Mouse (Mus musculus) liver, embryonic 16.5 days (tissue): ENCODE data around the gene Magi1. TPM values are rescaled to one million over a fixed set of nuclear protein-coding genes. Genes with fewer than 3 reads are reported as not detected.

ENCODE experiments used
- ATAC-seq: fragments of 200-750 bp; cut with Nextera tagmentation; 2 replicates; pipeline ENCODE4 v1.8.0; 2017; ENCODE audit warnings: low read depth, mild to moderate bottlenecking, moderate number of reproducible peaks, moderate library complexity
- H3K27ac ChIP-seq: fragments of 300-500 bp; sonication (generic); 2 replicates; pipeline ENCODE4 v1.5.1; 2014; ENCODE audit warnings: mild to moderate bottlenecking, low read length
- H3K27me3 ChIP-seq: fragments of 300-500 bp; sonication (generic); 2 replicates; pipeline ENCODE4 v1.6.1; 2014; ENCODE audit warnings: low read depth, low read length, mixed read lengths; ENCODE audit not compliant: control insufficient read depth, insufficient read depth
- H3K36me3 ChIP-seq: fragments of 300-500 bp; sonication (generic); 2 replicates; pipeline ENCODE4 v1.6.1; 2014; ENCODE audit warnings: mild to moderate bottlenecking; ENCODE audit not compliant: control insufficient read depth, insufficient read depth
- H3K4me1 ChIP-seq: fragments of 300-500 bp; sonication (generic); 2 replicates; pipeline ENCODE4 v1.6.1; 2014; ENCODE audit warnings: low read depth, low read length, mixed read lengths; ENCODE audit not compliant: control insufficient read depth
- H3K4me2 ChIP-seq: fragments of 300-500 bp; sonication (generic); 2 replicates; pipeline ENCODE4 v1.6.1; 2014; ENCODE audit warnings: low read depth, low read length, mixed read lengths
- H3K4me3 ChIP-seq: fragments of 300-500 bp; sonication (generic); 2 replicates; pipeline ENCODE4 v1.5.1; 2014; ENCODE audit warnings: low read depth, mild to moderate bottlenecking, low read length
- H3K9ac ChIP-seq: fragments of 300-500 bp; sonication (generic); 2 replicates; pipeline ENCODE4 v1.6.1; 2014; ENCODE audit warnings: low read depth, low read length
- H3K9me3 ChIP-seq: fragments of 300-500 bp; sonication (generic); replicated peaks from 2 replicates; pipeline ENCODE4 v1.6.1; 2016; ENCODE audit warnings: low read length; ENCODE audit not compliant: control insufficient read depth
- WGBS: fragments of 180-500 bp; shearing (Covaris S2); extraction: QIAGEN DNeasy Blood & Tissue Kit; methylation state at CpG from one replicate; pipeline ENCODE4 v1.1.7; 2014; ENCODE audit not compliant: insufficient replicate concordance; 5-methylcytosine and 5-hydroxymethylcytosine counted together
- polyA plus RNA-seq: library from polyadenylated mRNA; unstranded; fragments of >200 nt; fragmentation: Nextera tagmentation; extraction: Ambion mirVana; gene quantifications from 2 replicates; pipeline ENCODE4 v1.2.1, GENCODE M21; 2015

The Magi1 gene
- polyA plus RNA-seq, 1 experiment from 2014 or later: 1.3 TPM

- Histone ChIP-seq H3K4me3 (no peak overlapping the region), H3K4me1 (no peaks in the 10 kb centered on the region), H3K36me3 (no peaks in the 10 kb centered on the region), H3K9ac (no peak overlapping the region), H3K27ac (no peak overlapping the region), H3K9me3 (no peaks in the 10 kb centered on the region), H3K4me2 (no peak overlapping the region), H3K27me3 (peaks cover 4% of the 10 kb centered on the region; the same call in 1 of the 2 replicates)
- no peak for ATAC-seq
- WGBS: 24% methylated on average over 7 of the region's 7 CpGs
These were observed 565.8 kb downstream of the Magi1 start for GRCm38 (mm10) chr6:93717826-93718375.

- Histone ChIP-seq H3K4me2 (no peak overlapping the region), H3K27me3 (peaks cover 4% of the 10 kb centered on the region; the same call in 1 of the 2 replicates), H3K4me1 (no peaks in the 10 kb centered on the region), H3K36me3 (no peaks in the 10 kb centered on the region), H3K27ac (no peak overlapping the region), H3K9me3 (no peaks in the 10 kb centered on the region), H3K4me3 (no peak overlapping the region), H3K9ac (no peak overlapping the region)
- WGBS: 9% methylated on average over 24 of the region's 24 CpGs
- no peak for ATAC-seq
These were observed 566.8 kb downstream of the Magi1 start for GRCm38 (mm10) chr6:93716686-93717625.

DNA sequence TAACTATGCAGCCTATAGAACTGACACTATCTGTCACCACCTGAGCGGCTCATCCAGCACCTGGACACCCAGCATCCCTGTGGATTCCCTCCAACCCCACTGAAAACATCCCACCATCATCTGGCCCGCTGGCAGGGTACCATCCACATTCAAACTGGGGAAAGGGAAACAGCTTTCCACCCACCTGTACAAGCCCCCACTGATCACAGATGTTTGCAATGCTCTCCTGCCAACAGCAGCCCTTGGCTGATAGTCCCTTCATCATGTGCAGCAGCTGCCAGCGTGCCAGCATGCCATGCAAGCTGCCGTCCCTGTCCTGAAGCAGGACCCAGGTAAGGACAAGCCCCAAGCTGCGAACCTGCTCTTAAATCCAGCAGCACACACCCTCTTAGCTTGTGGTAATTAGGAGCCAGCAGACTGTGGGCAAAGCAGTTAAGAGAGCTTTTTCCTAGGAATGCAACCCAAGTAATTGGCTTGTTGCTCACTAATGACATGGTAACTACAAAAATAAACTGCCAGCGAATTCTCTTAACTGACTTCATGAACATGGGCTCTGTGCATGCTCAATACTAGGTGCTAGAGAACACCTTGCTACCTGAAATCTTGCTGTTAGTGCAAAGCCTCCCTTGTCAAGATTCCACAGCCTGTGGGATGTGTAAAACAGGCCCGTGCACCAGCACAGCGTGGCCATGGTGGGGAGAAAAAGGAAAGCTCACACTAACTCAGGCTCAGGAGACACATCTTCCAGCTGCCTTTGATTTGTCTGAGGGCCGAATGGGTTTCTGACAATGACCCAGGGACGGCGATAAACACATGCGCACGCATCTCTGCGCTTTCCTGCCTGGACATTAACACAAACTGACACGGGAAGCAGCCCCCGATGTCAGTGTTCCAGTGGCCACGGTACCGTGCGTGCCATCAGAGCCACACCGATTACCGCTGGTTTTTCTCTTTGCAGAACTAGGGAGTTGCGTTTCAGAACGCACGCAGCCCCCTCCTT lies 568.2 kb downstream of the Magi1 start:
- no peak overlapping the region for H3K4me3 ChIP-seq
- ATAC-seq: no peak

DNA sequence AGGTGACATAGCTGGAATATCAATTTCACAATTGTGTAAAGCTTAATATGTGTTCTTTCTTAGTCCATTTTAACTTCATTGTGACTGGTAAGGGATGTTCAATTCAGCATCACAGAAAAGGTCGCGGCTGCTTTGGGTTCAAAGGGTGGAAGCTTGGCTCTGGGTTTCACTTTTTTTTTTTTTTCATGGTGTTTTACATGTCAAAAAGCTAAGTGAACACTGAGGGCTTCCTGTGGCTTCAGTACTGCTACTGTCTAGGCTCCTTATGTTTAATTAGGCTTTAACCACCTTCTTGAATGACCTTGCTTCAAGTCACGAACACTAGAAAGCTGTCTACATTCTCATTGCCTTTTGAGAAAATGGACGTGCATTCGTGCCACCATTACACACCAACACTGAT lies 579.4 kb downstream of the Magi1 start:
- H3K27ac ChIP-seq: no peak overlapping the region
- H3K4me3 ChIP-seq: no peak overlapping the region
- no peaks in the 10 kb centered on the region for H3K27me3 ChIP-seq
- no peaks in the 10 kb centered on the region for H3K9me3 ChIP-seq
- H3K9ac ChIP-seq: no peak overlapping the region
- H3K4me1 ChIP-seq: no peaks in the 10 kb centered on the region
- 59% methylated on average over 5 of the region's 5 CpGs for WGBS
- H3K36me3 ChIP-seq: no peaks in the 10 kb centered on the region
- no peak for ATAC-seq
- no peak overlapping the region for H3K4me2 ChIP-seq

More for the DNA sequence above, 568.2 kb downstream of the Magi1 start:
- H3K4me1 ChIP-seq: no peaks in the 10 kb centered on the region
- no peak overlapping the region for H3K4me2 ChIP-seq
- WGBS: 26% methylated on average over 24 of the region's 24 CpGs
- peaks cover 4% of the 10 kb centered on the region; the same call in 1 of the 2 replicates for H3K27me3 ChIP-seq
- H3K36me3 ChIP-seq: no peaks in the 10 kb centered on the region
- no peak overlapping the region for H3K27ac ChIP-seq
- H3K9ac ChIP-seq: no peak overlapping the region
- no peaks in the 10 kb centered on the region for H3K9me3 ChIP-seq

- Histone ChIP-seq H3K4me3 (no peak overlapping the region), H3K36me3 (no peaks in the 10 kb centered on the region), H3K4me1 (no peaks in the 10 kb centered on the region), H3K27ac (no peak overlapping the region), H3K4me2 (no peak overlapping the region), H3K27me3 (no peaks in the 10 kb centered on the region), H3K9me3 (no peaks in the 10 kb centered on the region), H3K9ac (no peak overlapping the region)
- ATAC-seq: no peak
- WGBS: 69% methylated on average over 13 of the region's 13 CpGs
These were observed 584.3 kb downstream of the Magi1 start for GRCm38 (mm10) chr6:93699436-93699835.

GRCm38 (mm10) chr6:93697956-93698355 lies 585.8 kb downstream of the Magi1 start:
- H3K36me3 ChIP-seq: no peaks in the 10 kb centered on the region
- H3K9me3 ChIP-seq: no peaks in the 10 kb centered on the region
- WGBS: 58% methylated on average over 5 of the region's 5 CpGs
- H3K9ac ChIP-seq: no peak overlapping the region
- H3K4me2 ChIP-seq: no peak overlapping the region
- H3K4me1 ChIP-seq: no peaks in the 10 kb centered on the region
- H3K27ac ChIP-seq: no peak overlapping the region
- H3K27me3 ChIP-seq: no peaks in the 10 kb centered on the region
- H3K4me3 ChIP-seq: no peak overlapping the region
- ATAC-seq: no peak

DNA sequence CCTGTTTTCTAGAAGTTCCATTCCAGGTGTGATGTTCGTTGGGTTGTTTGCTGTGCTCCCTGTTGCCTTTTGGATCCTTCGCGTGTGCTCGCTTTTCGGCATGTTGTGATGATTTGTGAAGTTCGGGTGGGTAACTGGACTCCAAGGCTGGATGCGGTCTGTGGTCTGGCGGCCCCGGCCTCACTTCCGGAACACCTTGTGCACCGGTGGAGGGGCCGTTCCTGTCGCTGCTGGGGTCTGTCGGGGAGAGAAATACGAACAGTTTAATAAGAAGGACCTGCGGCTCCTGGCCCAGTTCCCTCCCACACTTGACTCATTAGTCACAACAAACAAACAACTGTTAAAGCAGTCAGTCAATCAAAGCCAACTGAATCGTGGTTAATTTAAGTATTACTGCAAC lies 605.0 kb downstream of the Magi1 start:
- no peaks in the 10 kb centered on the region for H3K27me3 ChIP-seq
- H3K9me3 ChIP-seq: no peaks in the 10 kb centered on the region
- no peak for ATAC-seq
- WGBS: 60% methylated on average over 17 of the region's 17 CpGs
- no peaks in the 10 kb centered on the region for H3K36me3 ChIP-seq
- no peak overlapping the region for H3K4me2 ChIP-seq
- no peaks in the 10 kb centered on the region for H3K4me1 ChIP-seq
- H3K9ac ChIP-seq: no peak overlapping the region
- H3K27ac ChIP-seq: no peak overlapping the region
- no peak overlapping the region for H3K4me3 ChIP-seq

DNA sequence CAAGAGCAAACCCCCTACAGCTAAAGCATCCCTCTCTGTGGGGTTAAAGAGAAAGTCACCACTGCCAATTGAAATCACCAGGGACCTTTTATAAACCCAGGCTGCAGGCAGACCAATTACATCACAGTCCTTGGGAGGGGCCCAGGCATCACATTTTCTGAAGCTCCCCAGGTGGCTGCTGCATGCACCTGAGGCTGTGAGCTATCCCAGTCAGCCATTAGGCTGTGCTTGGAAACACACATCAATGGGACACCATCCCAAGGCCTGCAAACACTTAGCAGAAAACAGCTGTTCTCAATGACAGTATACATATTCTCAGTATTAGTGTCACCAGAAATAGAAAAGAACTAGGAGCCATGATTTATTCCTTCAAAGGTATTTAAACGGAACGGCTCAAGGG lies 617.0 kb downstream of the Magi1 start:
- WGBS: 61% methylated on average over 2 of the region's 2 CpGs
- no peak overlapping the region for H3K9ac ChIP-seq

More for the DNA sequence above, 617.0 kb downstream of the Magi1 start:
- no peaks in the 10 kb centered on the region for H3K27me3 ChIP-seq
- H3K9me3 ChIP-seq: no peaks in the 10 kb centered on the region
- ATAC-seq: no peak
- H3K4me3 ChIP-seq: no peak overlapping the region
- H3K27ac ChIP-seq: no peak overlapping the region
- no peaks in the 10 kb centered on the region for H3K4me1 ChIP-seq
- H3K36me3 ChIP-seq: no peaks in the 10 kb centered on the region
- no peak overlapping the region for H3K4me2 ChIP-seq
